Mouse (Mus musculus) ovary, postnatal 10 days (tissue): ENCODE data around the gene Per1.
"Not testable (repeated sequence)": the region's sequence is repeated elsewhere in the genome, so short reads cannot be mapped to it uniquely, and the experiment has no call there.

Experiments
- DNase-seq: peaks from one replicate; pipeline ENCODE4 v3.0.0; 2022; ENCODE audit warnings: low spot score

Gene Per1

GRCm38 (mm10) chr11:69080855-69081222 is 14.2 kb upstream of the Per1 start:
- DNase-seq, result no peak

- DNase-seq, result no peak
These were observed 13.4 kb upstream of the Per1 start for GRCm38 (mm10) chr11:69081613-69082012.

- DNase-seq, result no peak
These were observed 9.4 kb upstream of the Per1 start for GRCm38 (mm10) chr11:69085608-69086007.

GRCm38 (mm10) chr11:69086390-69086789 is 8.6 kb upstream of the Per1 start:
- no peak for DNase-seq

- DNase-seq, result no peak
These were observed 7.9 kb upstream of the Per1 start for GRCm38 (mm10) chr11:69087082-69087481.

GRCm38 (mm10) chr11:69087597-69087996 is 7.4 kb upstream of the Per1 start:
- no peak for DNase-seq

- peak; percentile 84 for DNase-seq
These were observed 6.7 kb upstream of the Per1 start, which contains the start of gene Vamp2 for GRCm38 (mm10) chr11:69088103-69088855. TSS of gene Vamp2 (plus strand) at chr11:69088490.

GRCm38 (mm10) chr11:69088856-69089615 is 6.0 kb upstream of the Per1 start:
- no peak for DNase-seq

- DNase-seq, result no peak
These were observed 5.3 kb upstream of the Per1 start for GRCm38 (mm10) chr11:69089616-69090290.

- DNase-seq, result no peak
These were observed 4.7 kb upstream of the Per1 start for GRCm38 (mm10) chr11:69090367-69090766.

- no peak for DNase-seq
These were observed 3.2 kb upstream of the Per1 start for GRCm38 (mm10) chr11:69091566-69092385.

- no peak for DNase-seq
These were observed 2.6 kb upstream of the Per1 start for GRCm38 (mm10) chr11:69092386-69092751.

- DNase-seq, result no peak
These were observed 2.1 kb upstream of the Per1 start for GRCm38 (mm10) chr11:69092871-69093270.

- not testable (repeated sequence) for DNase-seq
These were observed 1.2 kb upstream of the Per1 start for GRCm38 (mm10) chr11:69093856-69094255.

GRCm38 (mm10) chr11:69095511-69096231 is 654 bp downstream of the Per1 start:
- DNase-seq, result no peak

GRCm38 (mm10) chr11:69096360-69096986 is 1.5 kb downstream of the Per1 start:
- DNase-seq, result no peak

GRCm38 (mm10) chr11:69096987-69097900 is 2.2 kb downstream of the Per1 start:
- DNase-seq, result peak; percentile 98

- DNase-seq, result no peak
These were observed 3.2 kb downstream of the Per1 start for GRCm38 (mm10) chr11:69098039-69098761.

GRCm38 (mm10) chr11:69098762-69099091 is 3.7 kb downstream of the Per1 start:
- DNase-seq, result peak; percentile 80
